Mouse (Mus musculus) bone marrow, adult 2 months (tissue): ENCODE results near the gene Kitl.

ENCODE experiments used
- CTCF ChIP-seq: fragments of 200-500 bp; IDR thresholded peaks from 2 replicates; pipeline ENCODE4 v1.5.1; 2011; ENCODE audit warnings: low read length, control low read depth; ENCODE audit not compliant: control insufficient read depth, insufficient read depth
- POLR2A ChIP-seq: fragments of 200-500 bp; IDR thresholded peaks from 2 replicates; pipeline ENCODE4 v1.6.1; 2011; ENCODE audit warnings: low read depth, mild to moderate bottlenecking, control low read depth, low read length, borderline replicate concordance; ENCODE audit not compliant: control insufficient read depth

- TF ChIP-seq CTCF (no peak), POLR2A (no peak)
Measured at GRCm38 (mm10) chr10:99980916-99981315, 34.5 kb upstream of the Kitl start.
